8 mouse cellular contexts compared by ENCODE assay signal in the genomic region with DNA sequence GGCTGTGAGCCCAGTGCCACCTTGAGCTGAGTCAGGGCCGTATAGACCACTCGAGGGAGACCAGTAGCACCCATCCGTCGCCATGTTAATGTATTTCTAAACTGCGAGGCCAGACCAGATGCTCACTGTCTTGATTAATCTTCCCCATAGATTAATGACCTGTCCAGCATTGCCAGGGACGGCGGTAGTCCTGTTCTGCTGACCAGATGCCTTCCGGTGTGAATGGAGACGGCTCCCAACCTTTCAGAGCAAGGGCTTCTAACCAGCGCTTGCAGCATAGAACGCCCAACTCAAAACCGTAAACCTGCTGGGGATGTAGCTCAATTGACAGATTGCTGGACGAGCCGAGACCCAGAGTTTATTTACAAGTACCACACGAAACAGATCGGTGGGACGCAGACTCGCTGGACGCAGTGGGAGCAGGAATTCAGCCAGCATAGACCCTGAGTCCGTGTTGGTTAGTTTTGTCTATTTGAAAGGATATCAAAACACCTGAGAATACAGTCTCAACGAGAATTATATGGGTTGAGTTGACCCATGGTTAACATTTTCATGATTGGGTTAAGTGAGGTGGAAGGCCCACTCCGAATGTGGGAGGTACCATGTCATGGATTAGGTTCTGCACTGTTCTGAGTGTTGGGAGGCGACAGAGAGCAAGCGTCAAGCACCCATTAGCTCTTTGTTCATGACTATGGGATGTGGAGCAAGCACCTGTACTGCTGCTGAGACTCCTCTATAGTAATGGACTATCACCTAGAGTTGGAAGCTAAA. TPM values are rescaled to one million over a fixed set of nuclear protein-coding genes. Genes with fewer than 3 reads are reported as not detected.
DNase-seq lines count a peak whose midpoint lies in the region; ATAC-seq and TF ChIP-seq lines count a peak whose summit lies in the region.

No protein-coding gene starts in this region.

- no peak for TF ChIP-seq POLR2A in bone marrow, adult 2 months (IDR thresholded peaks at IDR 0.05; ENCODE audit: borderline replicate concordance, control insufficient read depth, low read depth, low read length)

- no peak for TF ChIP-seq CTCF in bone marrow, adult 2 months (IDR thresholded peaks at IDR 0.05; ENCODE audit: control insufficient read depth, insufficient read depth, low read length)

- H3K4me1 ChIP-seq in kidney, embryonic 15.5 days: peaks cover 23% of the 10 kb centered on the region
- peaks cover 2% of the 10 kb centered on the region; the same call in 1 of the 2 replicates for H3K4me1 ChIP-seq in bone marrow, adult 2 months (ENCODE audit: control insufficient read depth, insufficient read depth, low read length)
- no peaks in the 10 kb centered on the region; the same call in 1 of the 2 replicates for H3K4me1 ChIP-seq in hindbrain, embryonic 11.5 days (replicated peaks; ENCODE audit: control insufficient read depth, insufficient read depth, low read length)
- H3K4me1 ChIP-seq in midbrain, embryonic 11.5 days (ENCODE audit: control insufficient read depth, insufficient read depth, low read length): peaks cover 13% of the 10 kb centered on the region

- DNase-seq in kidney, postnatal 25 days: no peak
- DNase-seq in hindbrain, embryonic 11.5 days (ENCODE audit: low spot score): no peak
- DNase-seq in midbrain, embryonic 11.5 days (ENCODE audit: low spot score, missing footprints): peak; percentile 91
- no peak for DNase-seq in left cerebral cortex, postnatal 10 days (ENCODE audit: extremely low spot score in 1 of 2, low spot score in 2 of 2)
- no peak for DNase-seq in left cerebral cortex, adult 18-20 months (ENCODE audit: low spot score in 2 of 2)
- DNase-seq in right cerebral cortex, postnatal 4 days: no peak

- 7% methylated on average over 24 of the region's 24 CpGs for WGBS in kidney, embryonic 15.5 days
- WGBS in bone marrow, adult 2 months: 12% methylated on average over 24 of the region's 24 CpGs
- WGBS in hindbrain, embryonic 11.5 days: 15% methylated on average over 24 of the region's 24 CpGs
- WGBS in midbrain, embryonic 11.5 days: 17% methylated on average over 24 of the region's 24 CpGs

- peak overlapping the region; percentile 78 for H3K4me2 ChIP-seq in kidney, embryonic 15.5 days
- H3K4me2 ChIP-seq in hindbrain, embryonic 11.5 days (replicated peaks; ENCODE audit: low read depth, low read length): peak overlapping the region; percentile 95
- H3K4me2 ChIP-seq in midbrain, embryonic 11.5 days: peak overlapping the region; percentile 89

- H3K27ac ChIP-seq in kidney, embryonic 15.5 days: peak overlapping the region; percentile 100
- H3K27ac ChIP-seq in bone marrow, adult 2 months (ENCODE audit: control insufficient read depth, insufficient read depth, low read depth, low read length, poor library complexity): peak overlapping the region; percentile 30
- peak overlapping the region; percentile 95 for H3K27ac ChIP-seq in hindbrain, embryonic 11.5 days (ENCODE audit: low read depth, low read length)
- H3K27ac ChIP-seq in midbrain, embryonic 11.5 days (ENCODE audit: low read depth, low read length): peak overlapping the region; percentile 86

- ATAC-seq in kidney, embryonic 15.5 days (replicated peaks; ENCODE audit: low FRiP score): no peak
- ATAC-seq in hindbrain, embryonic 11.5 days (ENCODE audit: low FRiP score): no peak
- ATAC-seq in midbrain, embryonic 11.5 days (ENCODE audit: low FRiP score): no peak

- peak overlapping the region; percentile 87 for H3K4me3 ChIP-seq in kidney, embryonic 15.5 days (replicated peaks)
- peak overlapping the region; percentile 73 for H3K4me3 ChIP-seq in bone marrow, adult 2 months (replicated peaks; ENCODE audit: control insufficient read depth, low read depth, low read length)
- H3K4me3 ChIP-seq in hindbrain, embryonic 11.5 days (ENCODE audit: low read depth, low read length): peak overlapping the region; percentile 73
- peak overlapping the region; percentile 71 for H3K4me3 ChIP-seq in midbrain, embryonic 11.5 days (ENCODE audit: low read depth, low read length)

- no peaks in the 10 kb centered on the region for H3K9me3 ChIP-seq in kidney, embryonic 15.5 days (replicated peaks)
- no peaks in the 10 kb centered on the region for H3K9me3 ChIP-seq in hindbrain, embryonic 11.5 days (ENCODE audit: control insufficient read depth, low read length)
- no peaks in the 10 kb centered on the region; the same call in 1 of the 2 replicates for H3K9me3 ChIP-seq in midbrain, embryonic 11.5 days (ENCODE audit: control insufficient read depth, low read length)

- peaks cover 43% of the 10 kb centered on the region for H3K36me3 ChIP-seq in kidney, embryonic 15.5 days
- 0 out of 2 replicates have a peak, but pooled peaks cover 7% of the 10 kb centered on the region for H3K36me3 ChIP-seq in hindbrain, embryonic 11.5 days (ENCODE audit: control insufficient read depth, insufficient read depth, low read length)
- peaks cover 7% of the 10 kb centered on the region; the same call in 1 of the 2 replicates for H3K36me3 ChIP-seq in midbrain, embryonic 11.5 days (ENCODE audit: control insufficient read depth, insufficient read depth, low read length)

- no peaks in the 10 kb centered on the region for H3K27me3 ChIP-seq in kidney, embryonic 15.5 days
- H3K27me3 ChIP-seq in hindbrain, embryonic 11.5 days (ENCODE audit: control insufficient read depth, insufficient read depth, low read length): no peaks in the 10 kb centered on the region
- H3K27me3 ChIP-seq in midbrain, embryonic 11.5 days (ENCODE audit: control insufficient read depth, insufficient read depth, low read length): no peaks in the 10 kb centered on the region

- peak overlapping the region; percentile 88 for H3K9ac ChIP-seq in kidney, embryonic 15.5 days
- peak overlapping the region; percentile 81 for H3K9ac ChIP-seq in hindbrain, embryonic 11.5 days (ENCODE audit: low read depth, low read length)
- peak overlapping the region; percentile 84 for H3K9ac ChIP-seq in midbrain, embryonic 11.5 days (ENCODE audit: low read length)

- intact Hi-C loops in left cerebral cortex, postnatal 10 days (cut with DNase I): no loop called here

RNA-seq across cellular contexts. Expression of a gene that starts 6.4 kb away (rescaled TPM):
- 36.2 and 40.4 TPM in 2 replicates for polyA plus RNA-seq in kidney, embryonic 15.5 days (2015; fragmentation: Nextera tagmentation; extraction: Ambion mirVana)
- polyA plus RNA-seq in bone marrow, adult 2 months (2011; ENCODE audit: insufficient read depth, insufficient read length, low replicate concordance, missing spikeins): 20.1 and 39.4 TPM in 2 replicates
- 26.1 and 28.9 TPM in 2 replicates for polyA plus RNA-seq in hindbrain, embryonic 11.5 days (2014; fragmentation: Nextera tagmentation; extraction: Ambion mirVana)
- polyA plus RNA-seq in midbrain, embryonic 11.5 days (2014; fragmentation: Nextera tagmentation; extraction: Ambion mirVana): 22.8 and 22.9 TPM in 2 replicates
- total RNA-seq in left cerebral cortex, postnatal 10 days (2021): 10 to 100 TPM; 47.7 to 50.4 TPM
- total RNA-seq in left cerebral cortex, adult 18-20 months (2021): 10 to 100 TPM; 39.4 to 45.1 TPM

RNA-seq across cellular contexts. Expression of a gene that starts 6.8 kb away (rescaled TPM):
- polyA plus RNA-seq in kidney, embryonic 15.5 days (2015; fragmentation: Nextera tagmentation; extraction: Ambion mirVana): 34.2 and 37.0 TPM in 2 replicates
- 12.6 and 17.7 TPM in 2 replicates for polyA plus RNA-seq in bone marrow, adult 2 months (2011; ENCODE audit: insufficient read depth, insufficient read length, low replicate concordance, missing spikeins)
- polyA plus RNA-seq in hindbrain, embryonic 11.5 days (2014; fragmentation: Nextera tagmentation; extraction: Ambion mirVana): 23.4 and 27.7 TPM in 2 replicates
- 26.8 and 34.2 TPM in 2 replicates for polyA plus RNA-seq in midbrain, embryonic 11.5 days (2014; fragmentation: Nextera tagmentation; extraction: Ambion mirVana)
- 10 to 100 TPM; 55.5 to 60.8 TPM for total RNA-seq in left cerebral cortex, postnatal 10 days (2021)
- 10 to 100 TPM; 50.1 to 53.7 TPM for total RNA-seq in left cerebral cortex, adult 18-20 months (2021)

RNA-seq across cellular contexts. Expression of a gene that starts 16.9 kb away (rescaled TPM):
- polyA plus RNA-seq in kidney, embryonic 15.5 days (2015; fragmentation: Nextera tagmentation; extraction: Ambion mirVana): 29.1 and 30.5 TPM in 2 replicates
- 17.8 and 53.9 TPM in 2 replicates for polyA plus RNA-seq in bone marrow, adult 2 months (2011; ENCODE audit: insufficient read depth, insufficient read length, low replicate concordance, missing spikeins)
- 12.5 and 15.5 TPM in 2 replicates for polyA plus RNA-seq in hindbrain, embryonic 11.5 days (2014; fragmentation: Nextera tagmentation; extraction: Ambion mirVana)
- 13.2 and 13.4 TPM in 2 replicates for polyA plus RNA-seq in midbrain, embryonic 11.5 days (2014; fragmentation: Nextera tagmentation; extraction: Ambion mirVana)
- total RNA-seq in left cerebral cortex, postnatal 10 days (2021): 10 to 100 TPM; 19.2 to 21.4 TPM
- total RNA-seq in left cerebral cortex, adult 18-20 months (2021): 10 to 100 TPM; 25.4 to 28.9 TPM

RNA-seq across cellular contexts. Expression of a gene that starts 49.2 kb away (rescaled TPM):
- polyA plus RNA-seq in kidney, embryonic 15.5 days (2015; fragmentation: Nextera tagmentation; extraction: Ambion mirVana): 0.18 TPM in 1 of 2 replicates, not detected in the other
- polyA plus RNA-seq in bone marrow, adult 2 months (2011; ENCODE audit: insufficient read depth, insufficient read length, low replicate concordance, missing spikeins): 5.9 and 21.1 TPM in 2 replicates
- not detected in 2 replicates for polyA plus RNA-seq in hindbrain, embryonic 11.5 days (2014; fragmentation: Nextera tagmentation; extraction: Ambion mirVana)
- not detected in 2 replicates for polyA plus RNA-seq in midbrain, embryonic 11.5 days (2014; fragmentation: Nextera tagmentation; extraction: Ambion mirVana)
- not detected for total RNA-seq in left cerebral cortex, postnatal 10 days (2021)
- not detected for total RNA-seq in left cerebral cortex, adult 18-20 months (2021)

RNA-seq across cellular contexts. Expression of a gene that starts 55.1 kb away (rescaled TPM):
- polyA plus RNA-seq in kidney, embryonic 15.5 days (2015; fragmentation: Nextera tagmentation; extraction: Ambion mirVana): 0.23 and 4.5 TPM in 2 replicates
- not detected in 2 replicates for polyA plus RNA-seq in bone marrow, adult 2 months (2011; ENCODE audit: insufficient read depth, insufficient read length, low replicate concordance, missing spikeins)
- not detected in 2 replicates for polyA plus RNA-seq in hindbrain, embryonic 11.5 days (2014; fragmentation: Nextera tagmentation; extraction: Ambion mirVana)
- polyA plus RNA-seq in midbrain, embryonic 11.5 days (2014; fragmentation: Nextera tagmentation; extraction: Ambion mirVana): not detected in 2 replicates
- not detected for total RNA-seq in left cerebral cortex, postnatal 10 days (2021)
- total RNA-seq in left cerebral cortex, adult 18-20 months (2021): not detected

Comparison
In these comparisons a context has a peak if more than half of its experiments do, and no peak if none do; other contexts are left out.
1. H3K27ac ChIP-seq: peak in every context shown above with its lines; median percentile 100 in kidney, embryonic 15.5 days; 95 in hindbrain, embryonic 11.5 days; 86 in midbrain, embryonic 11.5 days; 30 in bone marrow, adult 2 months.